Mouse (Mus musculus): ENCODE data around the gene Pigg. TPM values are rescaled to one million over a fixed set of nuclear protein-coding genes. Genes with fewer than 3 reads are reported as not detected.

The Pigg gene
- total and polyA plus RNA-seq, 3 experiments: 6.7 to 11.2 TPM; not detected in 1

DNA sequence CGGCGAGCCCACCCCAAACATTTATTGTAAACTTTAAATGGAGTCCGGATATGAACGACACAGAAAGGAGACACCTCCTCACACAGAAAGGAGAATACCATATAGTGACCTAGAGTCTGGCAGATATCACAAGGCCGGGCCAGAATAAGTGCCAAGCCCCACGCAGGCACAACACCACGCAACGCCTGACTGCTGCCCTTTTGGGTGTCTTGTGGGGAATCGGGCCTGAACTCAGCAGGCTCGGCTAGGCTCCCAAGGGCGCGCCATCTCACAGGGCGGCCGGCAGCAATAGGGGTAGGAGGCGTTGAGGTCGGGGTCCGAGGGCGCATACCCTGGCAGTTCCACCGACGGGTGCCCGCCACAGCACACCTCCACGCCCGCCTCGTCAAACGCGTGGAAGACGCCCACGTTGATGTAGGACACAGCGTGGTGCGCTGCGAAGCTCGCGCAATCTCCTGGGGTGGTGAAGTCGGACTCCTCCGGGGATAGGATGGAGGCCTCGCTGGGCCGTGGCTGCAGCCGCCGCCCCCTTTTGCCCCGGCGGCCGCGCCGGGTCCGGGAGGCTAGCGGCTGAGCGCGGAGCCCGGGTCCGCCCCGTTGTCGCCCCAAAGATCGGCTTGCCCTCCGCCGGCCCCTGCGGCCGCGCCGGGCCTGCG lies 54.0 kb downstream of the Pigg start:
- Histone ChIP-seq H3K9me3 (replicated peaks; ENCODE audit: insufficient read depth, low read length) (no peaks in the 10 kb centered on the region), H3K27me3 (ENCODE audit: control insufficient read depth in 1 of 2, insufficient read depth in 2 of 2, low read length in 2 of 2) (no peaks in the 10 kb centered on the region), H3K79me2 (ENCODE audit: control insufficient read depth, insufficient read depth, low read length, poor library complexity) (no peaks in the 10 kb centered on the region), H3K4me1 (ENCODE audit: control insufficient read depth in 1 of 2, insufficient read depth in 2 of 2, low read length in 2 of 2) (no peaks in the 10 kb centered on the region; a peak in 1 of 4 replicates), H3K9ac (ENCODE audit: control insufficient read depth, low read depth, low read length, poor library complexity, severe bottlenecking) (no peak overlapping the region), H3K4me3 (ENCODE audit: control insufficient read depth in 1 of 2, insufficient read depth in 1 of 2, low read depth in 2 of 2, low read length in 2 of 2) (no peak overlapping the region), H3K36me3 (ENCODE audit: control insufficient read depth in 1 of 2, insufficient read depth in 2 of 2, low read length in 2 of 2) (no peaks in the 10 kb centered on the region), H3K27ac (ENCODE audit: control insufficient read depth, low read depth, low read length) (no peak overlapping the region)
- no peak for DNase-seq (ENCODE audit: low read depth, low spot score)
- TF ChIP-seq NELFE (IDR thresholded peaks at IDR 0.05; ENCODE audit: low read depth, low read length) (no peak), RAD21 (IDR thresholded peaks at IDR 0.05; ENCODE audit: low read depth, low read length) (no peak), TCF12 (IDR thresholded peaks at IDR 0.05; ENCODE audit: low read depth, low read length) (no peak), MXI1 (IDR thresholded peaks at IDR 0.05; ENCODE audit: low read depth, low read length) (no peak), SIN3A (IDR thresholded peaks at IDR 0.05; ENCODE audit: low read length) (no peak), GABPA (IDR thresholded peaks at IDR 0.05; ENCODE audit: low read depth, low read length) (no peak), MEF2A (IDR thresholded peaks at IDR 0.05; ENCODE audit: extremely low read depth, insufficient replicate concordance, low read depth, low read length, poor library complexity, severe bottlenecking) (no peak), E2F4 (IDR thresholded peaks at IDR 0.05; ENCODE audit: borderline replicate concordance, low read depth, low read length) (no peak), ZC3H11A (IDR thresholded peaks at IDR 0.05; ENCODE audit: low read depth, low read length) (no peak), MYC (IDR thresholded peaks at IDR 0.05; ENCODE audit: low read depth, low read length) (no peak), TAL1 (IDR thresholded peaks at IDR 0.05; ENCODE audit: low read length) (no peak), GATA1 (IDR thresholded peaks at IDR 0.05; ENCODE audit: low read depth, low read length) (no peak), MAFK (IDR thresholded peaks at IDR 0.05; ENCODE audit: borderline replicate concordance, low read depth, low read length) (no peak), EP300 (IDR thresholded peaks at IDR 0.05; ENCODE audit: low read depth in 1 of 2, low read length in 2 of 2) (no peak), MAX (IDR thresholded peaks at IDR 0.05; ENCODE audit: low read length) (no peak), BHLHE40 (IDR thresholded peaks at IDR 0.05; ENCODE audit: borderline replicate concordance, low read depth, low read length) (no peak), ELF1 (IDR thresholded peaks at IDR 0.05; ENCODE audit: low read depth, low read length) (no peak), CTCF (IDR thresholded peaks at IDR 0.05 in 2 of 3, conservative IDR thresholded peaks at IDR 0.05 in 1 of 3; ENCODE audit: control insufficient read depth in 1 of 3, insufficient read depth in 1 of 3, low read depth in 2 of 3, low read length in 3 of 3, poor library complexity in 1 of 3, severe bottlenecking in 1 of 3) (no peak), USF2 (IDR thresholded peaks at IDR 0.05; ENCODE audit: borderline replicate concordance in 1 of 2, insufficient read depth in 1 of 2, low read depth in 1 of 2, low read length in 2 of 2) (no peak)

Measured in MEL (cell line).